Mouse (Mus musculus): Measurements from ENCODE around the gene Ank3. TPM values are rescaled to one million over a fixed set of nuclear protein-coding genes. Genes with fewer than 3 reads are reported as not detected.
A peak's percentile ranks its signal among the peaks of the same experiment; 100 is the strongest.

The Ank3 gene
- total RNA-seq, 1 experiment from 2014 or later, result 19.4 TPM

- no peak for DNase-seq
Observed at GRCm38 (mm10) chr10:69936443-69937067, 538.0 kb downstream of the Ank3 start.

- DNase-seq, result no peak
Observed at GRCm38 (mm10) chr10:69937291-69937921, 538.8 kb downstream of the Ank3 start.

DNA sequence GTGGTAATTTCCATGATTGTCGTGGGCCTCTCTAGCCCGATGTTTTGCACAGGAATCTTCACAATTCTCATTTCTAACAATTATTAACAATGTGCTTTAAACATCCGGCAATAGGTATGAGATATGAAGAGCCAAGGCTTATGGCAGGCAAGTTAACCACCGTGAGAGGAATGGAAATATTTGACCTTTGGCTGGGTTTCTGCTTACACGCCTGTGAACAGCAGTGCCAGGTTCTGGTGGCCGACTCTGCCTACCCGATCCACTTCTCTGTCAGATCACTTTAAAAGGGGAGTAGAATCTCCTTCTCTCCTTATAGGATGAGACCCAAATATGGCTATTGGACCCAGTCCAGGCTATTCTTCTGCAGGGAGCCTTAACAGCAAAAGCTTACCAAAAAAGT, 540.6 kb downstream of the Ank3 start:
- no peak for DNase-seq

GRCm38 (mm10) chr10:69939966-69940365, 541.4 kb downstream of the Ank3 start:
- DNase-seq, result no peak

- DNase-seq, result no peak
Observed at GRCm38 (mm10) chr10:69941001-69941400, 542.4 kb downstream of the Ank3 start.

DNA sequence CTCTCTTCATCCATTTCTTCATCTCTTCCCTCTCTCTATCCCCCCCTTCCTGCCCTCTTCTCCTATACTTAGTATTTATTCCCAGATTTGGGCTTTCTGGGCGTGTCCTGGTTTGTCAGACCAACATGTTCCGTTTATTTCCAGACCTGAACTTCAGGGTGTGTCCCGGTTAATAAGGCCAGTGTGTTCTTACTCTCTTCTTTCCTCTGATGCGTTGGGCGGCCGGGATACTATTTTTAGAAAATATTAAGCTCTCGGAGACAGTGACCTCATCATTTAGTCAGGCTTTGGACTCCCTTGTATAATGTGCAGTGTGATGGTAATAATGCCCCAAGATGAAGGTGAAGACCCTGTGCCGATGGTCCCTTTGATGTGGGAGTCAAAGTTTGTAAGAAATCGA, 546.3 kb downstream of the Ank3 start:
- DNase-seq, result no peak

DNA sequence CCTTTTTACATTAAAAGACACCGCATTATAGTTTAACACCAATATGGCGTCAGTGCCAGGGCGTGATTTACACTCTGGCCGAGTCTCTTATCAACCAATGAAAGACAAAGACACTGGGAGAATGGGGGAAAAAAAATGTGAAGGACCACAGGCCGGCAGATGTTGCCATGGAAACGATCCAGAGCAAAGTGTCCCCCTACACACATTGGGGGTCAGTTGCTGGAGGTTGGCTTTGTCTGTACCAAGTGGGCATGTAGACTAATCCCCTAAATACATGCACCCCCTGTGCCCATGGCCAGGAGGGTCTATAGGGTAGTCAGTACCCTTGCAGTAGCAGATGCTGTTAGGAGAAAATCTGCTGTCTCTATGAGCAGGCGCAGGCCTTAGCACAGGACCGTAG, 547.3 kb downstream of the Ank3 start:
- no peak for DNase-seq

DNA sequence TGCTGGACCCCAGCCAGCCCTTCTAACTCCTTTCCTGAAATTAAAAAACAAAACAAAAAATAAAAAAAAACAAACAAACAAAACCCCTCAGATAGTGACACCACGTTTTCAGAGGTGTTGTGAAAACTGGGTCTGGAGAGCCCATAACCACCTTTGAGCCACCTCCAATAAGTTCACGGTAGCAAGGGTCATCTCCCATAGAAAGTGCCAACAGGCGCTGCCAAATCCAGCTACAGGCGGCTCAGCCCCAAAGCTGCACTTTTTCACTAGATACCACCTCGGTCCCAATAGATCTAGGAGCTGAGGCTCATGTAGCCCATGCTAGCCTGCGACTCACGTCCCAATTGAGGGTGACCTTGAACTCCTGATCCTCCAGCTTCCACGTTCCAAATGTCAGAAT, 547.7 kb downstream of the Ank3 start:
- DNase-seq, result no peak

- no peak for DNase-seq
Observed at GRCm38 (mm10) chr10:69947093-69947492, 548.5 kb downstream of the Ank3 start.

DNA sequence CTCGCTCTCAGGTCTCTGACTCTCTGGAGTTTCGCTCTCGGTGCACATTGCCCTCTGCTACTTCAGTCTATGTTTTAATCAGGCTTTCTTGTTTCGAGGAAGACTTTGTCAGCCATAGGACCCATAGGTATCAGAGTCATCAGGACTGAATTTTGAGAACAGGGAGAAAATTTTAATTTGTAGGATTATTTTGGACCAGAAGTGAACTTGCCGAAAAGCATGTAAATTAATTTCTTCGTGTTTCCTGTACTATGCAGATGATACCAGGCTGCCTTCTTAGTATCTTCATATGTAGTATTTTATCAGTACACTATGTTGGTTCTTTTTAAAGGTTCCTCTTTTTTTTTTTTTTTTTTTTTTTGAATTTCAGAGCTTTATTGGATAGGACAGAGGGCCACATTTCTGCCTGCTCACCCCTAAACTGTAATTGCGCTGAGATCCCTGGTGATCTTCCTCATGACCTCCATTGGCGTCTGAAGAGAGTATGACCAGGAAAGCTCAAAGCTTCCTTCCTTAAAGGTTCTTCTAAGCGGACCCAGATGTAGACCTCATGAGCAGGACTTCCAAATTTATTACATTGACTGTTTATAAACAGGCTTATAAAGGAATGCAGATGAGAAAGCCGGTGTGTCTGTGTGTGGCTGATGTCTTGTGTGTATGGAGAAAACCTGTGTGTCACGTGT, 551.8 kb downstream of the Ank3 start:
- DNase-seq, result no peak

DNA sequence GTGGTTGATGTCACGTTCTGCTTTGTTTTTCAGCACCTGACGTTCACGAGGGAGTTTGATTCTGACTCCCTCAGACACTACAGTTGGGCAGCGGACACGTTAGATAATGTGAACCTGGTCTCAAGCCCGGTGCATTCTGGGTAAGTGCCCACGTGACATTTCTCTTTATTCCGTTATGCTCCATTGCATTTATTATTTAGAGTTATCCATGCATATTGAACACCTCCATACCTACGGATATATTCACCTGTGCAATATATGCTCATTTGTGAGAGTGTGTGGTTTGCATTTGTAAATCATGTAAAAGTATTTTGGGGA, 552.3 kb downstream of the Ank3 start:
- DNase-seq, result no peak

GRCm38 (mm10) chr10:69951426-69951825, 552.9 kb downstream of the Ank3 start:
- no peak for DNase-seq

DNA sequence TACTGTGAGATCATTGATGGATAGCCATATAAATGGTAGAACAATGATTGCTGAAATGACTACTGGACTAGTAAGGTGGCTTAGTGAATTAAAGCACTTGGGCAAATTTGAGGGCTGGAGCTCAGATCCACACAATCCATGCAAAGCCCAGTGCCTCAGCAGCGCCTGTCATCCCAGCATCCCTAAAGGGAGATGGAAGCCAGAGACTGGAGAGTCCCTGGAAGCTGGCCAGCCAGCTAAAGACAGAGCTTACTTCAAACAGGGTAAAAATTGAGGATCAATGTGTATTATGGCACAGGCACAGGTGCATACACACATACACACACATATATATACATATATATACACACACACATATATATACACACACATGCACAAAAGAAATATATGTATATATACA, 553.7 kb downstream of the Ank3 start:
- DNase-seq, result no peak

DNA sequence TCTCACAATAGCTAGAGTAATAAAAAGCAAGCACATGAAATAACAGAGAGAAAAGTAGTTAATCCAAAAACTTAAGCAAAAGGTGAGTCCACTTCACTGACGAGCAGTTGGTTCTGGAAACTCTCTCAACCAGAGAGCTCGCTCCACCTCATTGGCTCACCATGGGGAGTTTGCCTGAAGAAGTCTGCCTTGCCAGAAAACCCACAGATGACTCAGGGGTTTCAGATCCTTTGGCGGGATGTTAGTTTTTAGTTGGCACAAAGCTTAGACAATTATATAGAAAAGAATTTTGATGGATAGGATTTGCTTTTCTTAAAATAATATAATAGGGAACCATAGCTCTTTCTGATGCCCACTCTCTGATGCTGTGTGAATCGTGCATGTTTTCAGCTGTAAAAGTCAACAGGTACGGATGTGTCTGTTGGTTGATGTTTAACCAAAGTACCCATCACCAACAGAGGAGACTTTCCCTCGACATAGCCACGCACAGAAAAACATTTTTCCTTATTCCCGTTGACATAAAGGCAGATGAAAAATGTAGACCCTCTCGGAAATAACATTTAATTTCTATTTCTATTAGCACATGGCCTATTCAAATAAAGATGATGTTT, 556.2 kb downstream of the Ank3 start:
- DNase-seq, result no peak

GRCm38 (mm10) chr10:69962226-69962625, 563.7 kb downstream of the Ank3 start:
- DNase-seq, result peak; percentile 39

GRCm38 (mm10) chr10:69962976-69963375, 564.4 kb downstream of the Ank3 start:
- DNase-seq, result no peak

DNA sequence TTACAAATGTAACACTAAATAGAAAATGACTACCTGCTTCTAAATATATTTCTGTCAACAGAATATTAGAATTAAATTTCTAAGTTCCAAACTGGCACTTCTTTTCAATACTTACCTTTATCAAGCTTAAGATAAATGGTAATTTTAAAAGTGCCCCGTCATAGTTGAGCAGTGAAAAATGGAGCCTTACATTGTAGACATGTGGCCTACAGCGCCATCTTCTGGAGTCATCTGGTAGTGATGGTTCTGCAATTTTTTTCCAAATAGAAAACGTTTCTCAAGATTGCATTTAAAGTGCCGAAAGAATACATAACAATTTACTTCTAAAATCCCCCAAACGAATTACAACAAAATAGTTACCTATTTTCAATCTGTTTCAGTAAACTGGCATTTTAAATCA, 566.0 kb downstream of the Ank3 start:
- DNase-seq, result peak; percentile 60

DNA sequence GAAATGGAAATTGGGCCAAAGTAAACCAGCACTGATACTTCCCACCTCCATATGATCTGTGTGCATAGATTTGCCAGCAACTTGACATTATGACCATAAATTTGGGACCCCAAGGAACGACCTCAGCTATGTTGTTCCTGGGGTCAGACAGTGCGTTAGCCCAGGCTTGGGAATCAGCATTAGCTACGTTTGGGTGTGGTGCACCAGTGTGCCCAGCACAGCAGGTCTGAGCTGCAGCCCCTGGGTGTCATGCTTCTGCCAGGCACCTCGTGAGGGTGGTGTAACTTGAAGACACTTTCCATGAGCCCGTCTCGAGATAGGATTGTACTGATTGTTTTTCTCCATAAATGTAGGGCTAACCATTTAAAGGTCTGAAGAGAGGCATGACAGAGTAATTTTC, 566.5 kb downstream of the Ank3 start:
- no peak for DNase-seq

GRCm38 (mm10) chr10:69967994-69968393, 569.4 kb downstream of the Ank3 start:
- DNase-seq, result no peak

- DNase-seq, result no peak
Observed at GRCm38 (mm10) chr10:69979636-69980035, 581.1 kb downstream of the Ank3 start.

DNA sequence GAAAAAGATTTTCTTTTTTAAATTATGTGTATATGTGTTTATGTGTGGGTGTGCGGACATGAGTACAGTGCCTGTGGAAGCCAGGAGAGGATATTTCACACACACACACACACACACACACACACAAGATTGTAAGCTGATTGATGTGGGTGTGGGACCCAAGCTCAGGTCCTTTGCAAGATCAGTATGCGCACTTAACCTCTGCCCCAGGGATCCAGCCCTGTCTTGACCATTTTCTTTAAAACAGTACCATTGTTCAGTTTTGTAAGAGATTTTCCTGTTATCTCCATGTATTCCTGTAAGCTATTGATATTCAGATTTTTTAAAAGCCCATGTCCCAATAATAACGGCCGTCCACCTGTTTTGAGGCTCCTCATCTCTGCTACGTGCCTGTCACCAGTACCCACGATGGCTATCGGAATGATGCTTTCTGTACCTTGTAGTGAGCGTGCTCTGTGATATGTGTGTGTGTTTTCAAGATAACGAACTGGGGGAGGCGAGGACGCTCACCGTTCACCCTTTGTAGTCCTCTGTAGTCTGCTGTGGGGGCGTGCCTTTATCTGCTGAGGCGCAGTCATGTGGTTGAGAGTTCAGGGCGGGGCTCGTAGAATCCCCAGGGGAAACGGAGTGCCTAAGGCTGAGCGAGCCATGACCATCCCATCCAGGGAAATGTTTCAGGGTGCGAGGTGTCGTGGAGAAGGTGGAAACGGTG, 583.0 kb downstream of the Ank3 start:
- no peak for DNase-seq

DNA sequence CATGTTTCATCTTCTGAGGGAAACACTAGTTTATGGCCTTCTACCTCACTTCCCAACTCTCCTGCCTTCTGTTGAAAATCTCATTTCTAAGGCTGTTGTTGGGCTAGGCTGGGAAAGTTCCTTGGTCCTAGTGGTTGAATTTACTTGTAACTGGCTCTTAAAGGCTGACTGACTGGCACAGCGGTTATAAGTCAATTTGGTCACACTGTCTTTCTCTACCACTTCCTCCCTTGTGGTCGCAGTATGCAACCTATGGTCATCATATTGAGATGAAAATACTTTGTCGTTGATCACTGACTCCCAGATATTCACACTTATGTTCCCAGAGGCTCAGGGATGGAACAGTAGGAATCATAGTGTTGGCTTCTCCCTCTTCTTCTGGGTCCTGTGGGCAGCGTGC, 584.1 kb downstream of the Ank3 start:
- DNase-seq, result no peak

DNA sequence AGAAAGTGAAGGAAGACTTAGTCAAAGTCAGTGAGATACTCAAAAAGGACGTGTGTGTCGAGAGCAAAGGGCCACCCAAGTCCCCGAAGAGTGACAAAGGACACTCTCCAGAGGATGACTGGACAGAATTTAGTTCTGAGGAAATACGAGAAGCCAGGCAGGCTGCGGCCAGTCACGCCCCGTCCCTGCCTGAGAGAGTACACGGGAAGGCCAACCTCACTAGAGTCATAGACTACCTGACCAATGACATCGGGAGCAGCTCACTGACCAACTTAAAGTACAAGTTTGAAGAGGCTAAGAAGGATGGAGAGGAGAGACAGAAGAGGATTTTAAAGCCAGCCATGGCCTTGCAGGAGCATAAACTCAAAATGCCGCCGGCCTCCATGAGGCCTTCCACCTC, 588.9 kb downstream of the Ank3 start:
- DNase-seq, result no peak
